Mouse (Mus musculus) CH12.LX (cell line): Measurements from ENCODE around the gene Aox1. TPM values are rescaled to one million over a fixed set of nuclear protein-coding genes. Genes with fewer than 3 reads are reported as not detected.

Experiments used
- DNase-seq: peaks from one replicate; pipeline ENCODE4 v3.0.0-alpha.2; 2013; ENCODE audit errors: extremely low read depth
- H3K27ac ChIP-seq: 2 replicates; pipeline ENCODE4 v1.5.1; 2012; ENCODE audit warnings: low read depth, mild to moderate bottlenecking, control low read depth, moderate library complexity; ENCODE audit not compliant: insufficient read depth
- H3K27me3 ChIP-seq: replicated peaks from 2 replicates; pipeline ENCODE3; 2012; ENCODE audit warnings: inconsistent platforms
- H3K36me3 ChIP-seq, 2 experiments: replicated peaks in 1 of 2; 2 replicates each; pipeline versions ENCODE3 to v1.6.1; 2012; ENCODE audit warnings: inconsistent platforms in 1 of 2, low read length in 1 of 2, mild to moderate bottlenecking in 1 of 2, mixed read lengths in 1 of 2, moderate library complexity in 1 of 2; ENCODE audit not compliant: control insufficient read depth in 1 of 2, insufficient read depth in 1 of 2
- H3K4me1 ChIP-seq, 2 experiments: 2 replicates each; pipeline ENCODE4 v1.6.1; 2012; ENCODE audit warnings: inconsistent platforms in 1 of 2, moderate library complexity in 1 of 2; ENCODE audit not compliant: insufficient read depth in 2 of 2, control insufficient read depth in 1 of 2
- H3K4me2 ChIP-seq: 2 replicates; pipeline ENCODE4 v1.6.1; 2012; ENCODE audit warnings: low read depth, mild to moderate bottlenecking, control low read depth; ENCODE audit not compliant: poor library complexity, insufficient read depth, severe bottlenecking
- H3K4me3 ChIP-seq, 3 experiments: fragments of 150-350 bp in 1 of 3; sonication (generic) in 1 of 3; replicated peaks in 1 of 3; 2 replicates each; pipeline versions ENCODE3 to v1.5.1; 2011 to 2012; ENCODE audit warnings: low read depth in 2 of 3, low read length in 2 of 3, mild to moderate bottlenecking in 2 of 3, moderate library complexity in 2 of 3, control low read depth in 1 of 3, improper control_type of control experiment in 1 of 3, inconsistent platforms in 1 of 3, mixed read lengths in 1 of 3; ENCODE audit not compliant: poor library complexity in 1 of 3
- H3K79me2 ChIP-seq: replicated peaks from 2 replicates; pipeline ENCODE4 v1.6.1; 2012; ENCODE audit warnings: mild to moderate bottlenecking, moderate library complexity; ENCODE audit not compliant: control insufficient read depth, poor library complexity, insufficient read depth, severe bottlenecking; ENCODE audit errors: extremely low read depth
- H3K9ac ChIP-seq: 2 replicates; pipeline ENCODE4 v1.6.1; 2012; ENCODE audit warnings: low read depth, mild to moderate bottlenecking, control low read depth, moderate library complexity; ENCODE audit not compliant: insufficient read depth
- H3K9me3 ChIP-seq: replicated peaks from 2 replicates; pipeline ENCODE3; 2012; ENCODE audit warnings: low read length, inconsistent platforms, mixed read lengths
- BHLHE40 ChIP-seq: IDR thresholded peaks from 2 replicates; pipeline ENCODE4 v1.6.1; 2011; ENCODE audit warnings: mild to moderate bottlenecking, low read depth, low read length, improper control_type of control experiment
- CHD2 ChIP-seq: IDR thresholded peaks from 2 replicates; pipeline ENCODE4 v1.6.1; 2011; ENCODE audit warnings: low read length, improper control_type of control experiment
- CTCF ChIP-seq, 2 experiments: IDR thresholded peaks in 1 of 2; conservative IDR thresholded peaks in 1 of 2; 2 replicates each; pipeline ENCODE4 v1.5.1; 2011 to 2012; ENCODE audit warnings: low read depth in 2 of 2, low read length in 2 of 2, improper control_type of control experiment in 1 of 2, inconsistent platforms in 1 of 2, mild to moderate bottlenecking in 1 of 2, moderate library complexity in 1 of 2
- E2F4 ChIP-seq: IDR thresholded peaks from 2 replicates; pipeline ENCODE4 v1.6.1; 2011; ENCODE audit warnings: low read depth, low read length, improper control_type of control experiment; ENCODE audit not compliant: insufficient replicate concordance
- ELF1 ChIP-seq: IDR thresholded peaks from 2 replicates; pipeline ENCODE4 v1.6.1; 2014; ENCODE audit warnings: low read depth, mild to moderate bottlenecking, inconsistent platforms, low read length, improper control_type of control experiment
- ETS1 ChIP-seq: conservative IDR thresholded peaks from 2 replicates; pipeline ENCODE4 v1.6.1; 2012; ENCODE audit warnings: low read depth, mild to moderate bottlenecking, inconsistent platforms, low read length, improper control_type of control experiment, moderate library complexity
- GABPA ChIP-seq: IDR thresholded peaks from 2 replicates; pipeline ENCODE4 v1.6.1; 2012; ENCODE audit warnings: low read depth, low read length, improper control_type of control experiment, inconsistent platforms; ENCODE audit not compliant: insufficient replicate concordance
- HCFC1 ChIP-seq: IDR thresholded peaks from 2 replicates; pipeline ENCODE4 v1.6.1; 2012; ENCODE audit warnings: low read depth, mild to moderate bottlenecking, inconsistent platforms, low read length, improper control_type of control experiment
- IRF4 ChIP-seq: IDR thresholded peaks from 2 replicates; pipeline ENCODE4 v1.6.1; 2014; ENCODE audit warnings: low read depth, mild to moderate bottlenecking, inconsistent platforms, low read length, improper control_type of control experiment
- JUN ChIP-seq: IDR thresholded peaks from 2 replicates; pipeline ENCODE4 v1.6.1; 2011; ENCODE audit warnings: low read depth, mild to moderate bottlenecking, low read length, improper control_type of control experiment, moderate library complexity; ENCODE audit not compliant: insufficient read depth
- JUND ChIP-seq: conservative IDR thresholded peaks from 2 replicates; pipeline ENCODE4 v1.6.1; 2011; ENCODE audit warnings: low read depth, low read length, improper control_type of control experiment
- KAT2A ChIP-seq: IDR thresholded peaks from 2 replicates; pipeline ENCODE4 v1.6.1; 2012; ENCODE audit warnings: low read length, improper control_type of control experiment, inconsistent platforms; ENCODE audit not compliant: insufficient replicate concordance
- MAFK ChIP-seq: IDR thresholded peaks from 2 replicates; pipeline ENCODE4 v1.6.1; 2011; ENCODE audit warnings: low read length, improper control_type of control experiment; ENCODE audit not compliant: insufficient replicate concordance
- MAX ChIP-seq: IDR thresholded peaks from 2 replicates; pipeline ENCODE4 v1.6.1; 2011; ENCODE audit warnings: low read length, improper control_type of control experiment
- MAZ ChIP-seq: IDR thresholded peaks from 2 replicates; pipeline ENCODE4 v1.6.1; 2012; ENCODE audit warnings: low read depth, mild to moderate bottlenecking, inconsistent platforms, low read length, improper control_type of control experiment, moderate library complexity
- MEF2A ChIP-seq: IDR thresholded peaks from 2 replicates; pipeline ENCODE4 v1.6.1; 2014; ENCODE audit warnings: low read depth, mild to moderate bottlenecking, inconsistent platforms, low read length, improper control_type of control experiment, borderline replicate concordance
- MXI1 ChIP-seq: IDR thresholded peaks from 2 replicates; pipeline ENCODE4 v1.6.1; 2011; ENCODE audit warnings: mild to moderate bottlenecking, low read depth, low read length, improper control_type of control experiment
- MYC ChIP-seq: IDR thresholded peaks from 2 replicates; pipeline ENCODE4 v1.6.1; 2011; ENCODE audit warnings: low read depth, mild to moderate bottlenecking, improper control_type of control experiment, low read length
- NELFE ChIP-seq: IDR thresholded peaks from 2 replicates; pipeline ENCODE4 v1.6.1; 2011; ENCODE audit warnings: low read depth, low read length, improper control_type of control experiment
- NRF1 ChIP-seq: IDR thresholded peaks from 2 replicates; pipeline ENCODE4 v1.6.1; 2014; ENCODE audit warnings: low read depth, mild to moderate bottlenecking, inconsistent platforms, low read length, improper control_type of control experiment, moderate library complexity
- PAX5 ChIP-seq: IDR thresholded peaks from 2 replicates; pipeline ENCODE4 v1.6.1; 2012; ENCODE audit warnings: low read length, inconsistent platforms, mixed read lengths
- POLR2A ChIP-seq: IDR thresholded peaks from 2 replicates; pipeline ENCODE4 v1.6.1; 2011; ENCODE audit warnings: low read depth, mild to moderate bottlenecking, improper control_type of control experiment, low read length
- SIN3A ChIP-seq: IDR thresholded peaks from 2 replicates; pipeline ENCODE4 v1.6.1; 2012; ENCODE audit warnings: low read length, improper control_type of control experiment, inconsistent platforms
- TBP ChIP-seq: conservative IDR thresholded peaks from 2 replicates; pipeline ENCODE4 v1.6.1; 2011; ENCODE audit warnings: low read depth, low read length, improper control_type of control experiment
- TCF12 ChIP-seq: IDR thresholded peaks from 2 replicates; pipeline ENCODE4 v1.6.1; 2014; ENCODE audit warnings: low read depth, mild to moderate bottlenecking, inconsistent platforms, low read length, improper control_type of control experiment
- USF1 ChIP-seq: IDR thresholded peaks from 2 replicates; pipeline ENCODE4 v1.6.1; 2014; ENCODE audit warnings: low read depth, mild to moderate bottlenecking, inconsistent platforms, low read length, improper control_type of control experiment
- USF2 ChIP-seq: conservative IDR thresholded peaks from 2 replicates; pipeline ENCODE4 v1.6.1; 2011; ENCODE audit warnings: low read depth, low read length, improper control_type of control experiment
- ZMIZ1 ChIP-seq: IDR thresholded peaks from 2 replicates; pipeline ENCODE4 v1.6.1; 2012; ENCODE audit warnings: low read depth, mild to moderate bottlenecking, inconsistent platforms, low read length, improper control_type of control experiment
- dilution Hi-C: fragments of 300-500 bp; cut with MboI; formaldehyde crosslinking; loops from 2 replicates; pipeline ENCODE4 v1.14.3; 2020; ENCODE audit warnings: low sequenced_read_pairs; ENCODE audit not compliant: extremely low pct_unique_long_range_greater_than_20kb, extremely low pct_ligation_motif_present
- in situ Hi-C: fragments of 300-500 bp; cut with MboI; formaldehyde crosslinking; loops from 3 replicates; pipeline ENCODE4 v1.14.3; 2019; ENCODE audit warnings: low sequenced_read_pairs, low pct_ligation_motif_present, low pct_unique_long_range_greater_than_20kb, mixed read lengths
- polyA plus RNA-seq: library from polyadenylated mRNA; unstranded; fragments of >175 nt; gene quantifications from 2 replicates; pipeline ENCODE4 v1.2.1, GENCODE M21; 2012; ENCODE audit warnings: low read depth; ENCODE audit not compliant: insufficient read length
- total RNA-seq, 2 experiments: library from RNA; depleted of rRNA; stranded (reverse); fragments of 300-350 nt in 1 of 2; fragments of >200 nt in 1 of 2; gene quantifications; 2 replicates each; pipeline ENCODE4 v1.2.3; 2012 to 2014

Gene Aox1
- total and polyA plus RNA-seq, 3 experiments: 0.15 to 0.40 TPM; not detected in 1

DNA sequence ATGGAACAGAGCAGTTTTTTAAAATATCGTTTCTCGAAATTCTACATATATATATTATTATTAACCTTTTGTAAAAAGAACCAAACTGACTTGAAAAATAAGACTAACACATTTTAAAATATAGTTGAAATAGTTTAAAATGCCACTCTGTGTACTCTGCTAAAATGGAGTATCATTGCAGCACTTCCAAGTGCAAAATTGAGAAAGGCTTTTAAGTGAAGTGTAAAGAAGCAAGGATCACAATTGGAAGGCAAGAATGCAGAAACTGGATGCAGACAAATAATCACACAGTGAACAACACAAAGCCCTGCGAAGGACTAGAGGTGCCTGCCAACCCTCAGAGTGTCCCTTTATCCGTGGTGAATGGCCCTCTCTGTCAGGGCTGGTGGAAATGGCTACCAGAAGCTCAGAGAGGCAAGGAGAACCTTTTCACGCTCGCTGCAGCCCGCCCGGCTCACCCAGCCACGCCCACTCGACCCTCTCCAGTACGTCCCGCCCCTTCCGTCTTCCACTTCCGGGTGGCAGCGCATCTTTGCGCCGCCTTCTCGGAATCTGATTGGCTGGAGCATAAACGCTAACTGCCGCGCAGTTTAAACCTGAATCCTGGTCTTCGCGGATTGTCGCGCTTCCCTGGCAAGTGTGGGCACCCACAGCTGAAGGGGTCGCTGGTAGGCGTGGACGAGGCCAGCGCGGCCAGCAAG is 34.1 kb upstream of the Aox1 start, which contains the start of gene Sgo2a:
TSS of gene Sgo2a (plus strand) at position 540 of the 701 bp plus-strand sequence.
- DNase-seq: peak; percentile 97
- H3K9me3 ChIP-seq: no peaks in the 10 kb centered on the region
- H3K4me2 ChIP-seq: peak within 1 kb of the TSS; percentile 97
- in situ Hi-C loops (no loop called here), dilution Hi-C loops (no loop called here)
- no peaks in the 10 kb centered on the region for H3K27me3 ChIP-seq
- H3K4me1 ChIP-seq: peaks cover 0 to 18% of the 10 kb centered on the region in 2 experiments; a peak in 1 of 4 replicates
- peak within 1 kb of the TSS; percentile 81 for H3K9ac ChIP-seq
- H3K79me2 ChIP-seq: peaks cover 31% of the 10 kb centered on the region
- TF ChIP-seq HCFC1: peak; percentile 76
- no peak for TF ChIP-seq JUND
- TF ChIP-seq USF1: no peak
- peak; percentile 66 for TF ChIP-seq TCF12
- no peak for TF ChIP-seq BHLHE40
- peak; percentile 94 for TF ChIP-seq POLR2A
- no peak for TF ChIP-seq E2F4
- peak; percentile 40; the same call in 1 of the 2 replicates for TF ChIP-seq MYC
- peak; percentile 34; the same call in 1 of the 2 replicates for TF ChIP-seq NRF1
- no peak for TF ChIP-seq ETS1
- no peak for TF ChIP-seq USF2
- TF ChIP-seq MAFK: no peak
- TF ChIP-seq ELF1: peak; percentile 97
- TF ChIP-seq NELFE: peak; percentile 79
- TF ChIP-seq TBP: peak; percentile 78; the same call in 1 of the 2 replicates
- no peak for TF ChIP-seq GABPA
- TF ChIP-seq MXI1: peak; percentile 71
- TF ChIP-seq MAX: no peak
- TF ChIP-seq IRF4: 0 out of 2 replicates have a peak, but pooled peaks have one; percentile 36
- peak; percentile 66; the same call in 1 of the 2 replicates for TF ChIP-seq CHD2
- TF ChIP-seq JUN: no peak
- no peak for TF ChIP-seq CTCF (conservative IDR thresholded peaks at IDR 0.05 in 1 of 2, IDR thresholded peaks at IDR 0.05 in 1 of 2; ENCODE audit: low read depth in 2 of 2, low read length in 2 of 2)
- peak; percentile 83; the same call in 1 of the 2 replicates for TF ChIP-seq SIN3A
- TF ChIP-seq KAT2A: no peak
- TF ChIP-seq ZMIZ1: peak; percentile 70; the same call in 1 of the 2 replicates
- TF ChIP-seq MEF2A: no peak
- TF ChIP-seq PAX5: no peak
- TF ChIP-seq MAZ: no peak; the same call in 1 of the 2 replicates
- peak within 1 kb of the TSS; percentile 75 to 81 (median 76) for H3K4me3 ChIP-seq
- peak within 1 kb of the TSS; percentile 7; the same call in 1 of the 2 replicates for H3K27ac ChIP-seq
- H3K36me3 ChIP-seq: peaks cover 0 to 10% of the 10 kb centered on the region in 2 experiments
